Mouse (Mus musculus) MEL (cell line): Measurements from ENCODE around the gene Atxn2. TPM values are rescaled to one million over a fixed set of nuclear protein-coding genes. Genes with fewer than 3 reads are reported as not detected.

Experiments
- DNase-seq: peaks from one replicate; pipeline ENCODE4 v3.0.0; 2011; ENCODE audit warnings: low read depth, low spot score
- H3K27ac ChIP-seq: 2 replicates; pipeline ENCODE4 v1.5.1; 2012; ENCODE audit warnings: low read depth, mild to moderate bottlenecking, control low read depth, low read length, moderate library complexity; ENCODE audit not compliant: control insufficient read depth
- H3K27me3 ChIP-seq, 2 experiments: fragments of 150-350 bp in 1 of 2; sonication (generic) in 1 of 2; 2 replicates each; pipeline ENCODE4 v1.6.1; 2012; ENCODE audit warnings: low read length in 2 of 2, mild to moderate bottlenecking in 2 of 2, improper control_type of control experiment in 1 of 2, moderate library complexity in 1 of 2; ENCODE audit not compliant: insufficient read depth in 2 of 2, control insufficient read depth in 1 of 2
- H3K36me3 ChIP-seq, 2 experiments: 2 replicates each; pipeline ENCODE4 v1.6.1; 2012 to 2014; ENCODE audit warnings: low read length in 2 of 2, improper control_type of control experiment in 1 of 2, inconsistent platforms in 1 of 2, mild to moderate bottlenecking in 1 of 2; ENCODE audit not compliant: insufficient read depth in 2 of 2, control insufficient read depth in 1 of 2
- H3K4me1 ChIP-seq, 2 experiments: fragments of 150-350 bp in 1 of 2; sonication (generic) in 1 of 2; 2 replicates each; pipeline ENCODE4 v1.6.1; 2012; ENCODE audit warnings: low read length in 2 of 2, improper control_type of control experiment in 1 of 2, mild to moderate bottlenecking in 1 of 2; ENCODE audit not compliant: insufficient read depth in 2 of 2, control insufficient read depth in 1 of 2
- H3K4me3 ChIP-seq, 2 experiments: fragments of 150-350 bp in 1 of 2; sonication (generic) in 1 of 2; 2 replicates each; pipeline ENCODE4 v1.5.1; 2012; ENCODE audit warnings: low read depth in 2 of 2, low read length in 2 of 2, mild to moderate bottlenecking in 2 of 2, moderate library complexity in 2 of 2, control low read depth in 1 of 2, improper control_type of control experiment in 1 of 2; ENCODE audit not compliant: control insufficient read depth in 1 of 2, insufficient read depth in 1 of 2
- H3K79me2 ChIP-seq: 2 replicates; pipeline ENCODE4 v1.6.1; 2012; ENCODE audit warnings: mild to moderate bottlenecking, low read length, moderate library complexity; ENCODE audit not compliant: control insufficient read depth, poor library complexity, insufficient read depth
- H3K9ac ChIP-seq: 2 replicates; pipeline ENCODE4 v1.6.1; 2012; ENCODE audit warnings: low read depth, mild to moderate bottlenecking, control low read depth, low read length, moderate library complexity; ENCODE audit not compliant: control insufficient read depth, poor library complexity, severe bottlenecking
- H3K9me3 ChIP-seq: fragments of 150-350 bp; sonication (generic); replicated peaks from 2 replicates; pipeline ENCODE4 v1.6.1; 2012; ENCODE audit warnings: mild to moderate bottlenecking, low read length, improper control_type of control experiment, moderate library complexity; ENCODE audit not compliant: insufficient read depth
- BHLHE40 ChIP-seq: IDR thresholded peaks from 2 replicates; pipeline ENCODE4 v1.6.1; 2012; ENCODE audit warnings: low read depth, mild to moderate bottlenecking, inconsistent platforms, low read length, improper control_type of control experiment, borderline replicate concordance
- CHD1 ChIP-seq: IDR thresholded peaks from 2 replicates; pipeline ENCODE4 v1.6.1; 2012; ENCODE audit warnings: low read depth, mild to moderate bottlenecking, inconsistent platforms, low read length, improper control_type of control experiment
- CTCF ChIP-seq, 3 experiments: IDR thresholded peaks in 2 of 3; conservative IDR thresholded peaks in 1 of 3; 2 replicates each; pipeline ENCODE4 v1.5.1; 2011 to 2012; ENCODE audit warnings: low read length in 3 of 3, low read depth in 2 of 3, mild to moderate bottlenecking in 2 of 3, improper control_type of control experiment in 1 of 3, inconsistent platforms in 1 of 3, mixed read lengths in 1 of 3, moderate library complexity in 1 of 3; ENCODE audit not compliant: control insufficient read depth in 1 of 3, insufficient read depth in 1 of 3, poor library complexity in 1 of 3, severe bottlenecking in 1 of 3
- EP300 ChIP-seq, 2 experiments: IDR thresholded peaks; 2 replicates each; pipeline ENCODE4 v1.6.1; 2011; ENCODE audit warnings: improper control_type of control experiment in 2 of 2, low read length in 2 of 2, low read depth in 1 of 2, mild to moderate bottlenecking in 1 of 2
- ETS1 ChIP-seq: IDR thresholded peaks from 2 replicates; pipeline ENCODE4 v1.6.1; 2012; ENCODE audit warnings: low read depth, mild to moderate bottlenecking, inconsistent platforms, low read length, improper control_type of control experiment, moderate library complexity
- GABPA ChIP-seq: IDR thresholded peaks from 2 replicates; pipeline ENCODE4 v1.6.1; 2012; ENCODE audit warnings: low read depth, mild to moderate bottlenecking, inconsistent platforms, low read length, improper control_type of control experiment, moderate library complexity
- GATA1 ChIP-seq: IDR thresholded peaks from 2 replicates; pipeline ENCODE4 v1.6.1; 2011; ENCODE audit warnings: low read depth, low read length, improper control_type of control experiment
- HCFC1 ChIP-seq: IDR thresholded peaks from 2 replicates; pipeline ENCODE4 v1.6.1; 2012; ENCODE audit warnings: low read depth, mild to moderate bottlenecking, inconsistent platforms, low read length, improper control_type of control experiment, moderate library complexity
- JUND ChIP-seq: IDR thresholded peaks from 2 replicates; pipeline ENCODE4 v1.6.1; 2011; ENCODE audit warnings: low read depth, mild to moderate bottlenecking, improper control_type of control experiment, low read length
- KAT2A ChIP-seq: conservative IDR thresholded peaks from 2 replicates; pipeline ENCODE4 v1.6.1; 2012; ENCODE audit warnings: low read depth, low read length, improper control_type of control experiment, inconsistent platforms
- MAFK ChIP-seq: IDR thresholded peaks from 2 replicates; pipeline ENCODE4 v1.6.1; 2011; ENCODE audit warnings: low read depth, mild to moderate bottlenecking, low read length, improper control_type of control experiment, borderline replicate concordance
- MAX ChIP-seq: IDR thresholded peaks from 2 replicates; pipeline ENCODE4 v1.6.1; 2011; ENCODE audit warnings: low read length, improper control_type of control experiment
- MAZ ChIP-seq: IDR thresholded peaks from 2 replicates; pipeline ENCODE4 v1.6.1; 2012; ENCODE audit warnings: low read depth, mild to moderate bottlenecking, inconsistent platforms, low read length, improper control_type of control experiment
- MEF2A ChIP-seq: IDR thresholded peaks from 2 replicates; pipeline ENCODE4 v1.6.1; 2014; ENCODE audit warnings: low read depth, mild to moderate bottlenecking, inconsistent platforms, low read length, improper control_type of control experiment; ENCODE audit not compliant: poor library complexity, insufficient replicate concordance, severe bottlenecking; ENCODE audit errors: extremely low read depth
- MXI1 ChIP-seq: IDR thresholded peaks from 2 replicates; pipeline ENCODE4 v1.6.1; 2011; ENCODE audit warnings: mild to moderate bottlenecking, low read depth, low read length, improper control_type of control experiment
- MYB ChIP-seq: IDR thresholded peaks from 2 replicates; pipeline ENCODE4 v1.6.1; 2011; ENCODE audit warnings: mild to moderate bottlenecking, low read depth, low read length, improper control_type of control experiment
- MYC ChIP-seq: IDR thresholded peaks from 2 replicates; pipeline ENCODE4 v1.6.1; 2011; ENCODE audit warnings: low read depth, mild to moderate bottlenecking, low read length, improper control_type of control experiment, moderate library complexity
- NELFE ChIP-seq: IDR thresholded peaks from 2 replicates; pipeline ENCODE4 v1.6.1; 2011; ENCODE audit warnings: low read depth, low read length, improper control_type of control experiment
- NRF1 ChIP-seq: IDR thresholded peaks from 2 replicates; pipeline ENCODE4 v1.6.1; 2014; ENCODE audit warnings: low read depth, mild to moderate bottlenecking, inconsistent platforms, low read length, improper control_type of control experiment, moderate library complexity; ENCODE audit not compliant: poor library complexity, insufficient read depth, severe bottlenecking
- POLR2A ChIP-seq, 2 experiments: IDR thresholded peaks; 2 replicates each; pipeline ENCODE4 v1.6.1; 2011 to 2012; ENCODE audit warnings: low read length in 2 of 2, mild to moderate bottlenecking in 2 of 2, control low read depth in 1 of 2, improper control_type of control experiment in 1 of 2, low read depth in 1 of 2, moderate library complexity in 1 of 2; ENCODE audit not compliant: control insufficient read depth in 1 of 2, insufficient read depth in 1 of 2, poor library complexity in 1 of 2
- POLR2AphosphoS2 ChIP-seq: IDR thresholded peaks from 2 replicates; pipeline ENCODE4 v1.6.1; 2011; ENCODE audit warnings: low read length, improper control_type of control experiment
- POLR2AphosphoS5 ChIP-seq: IDR thresholded peaks from 2 replicates; pipeline ENCODE4 v1.6.1; 2012; ENCODE audit warnings: low read depth, borderline replicate concordance, mild to moderate bottlenecking, inconsistent platforms, low read length, moderate library complexity, mixed read lengths
- RAD21 ChIP-seq: IDR thresholded peaks from 2 replicates; pipeline ENCODE4 v1.6.1; 2011; ENCODE audit warnings: mild to moderate bottlenecking, low read depth, low read length, improper control_type of control experiment
- RCOR1 ChIP-seq: IDR thresholded peaks from 2 replicates; pipeline ENCODE4 v1.6.1; 2012; ENCODE audit warnings: low read depth, mild to moderate bottlenecking, inconsistent platforms, low read length, improper control_type of control experiment
- SMC3 ChIP-seq: IDR thresholded peaks from 2 replicates; pipeline ENCODE4 v1.6.1; 2011; ENCODE audit warnings: low read depth, low read length, improper control_type of control experiment
- TAL1 ChIP-seq: IDR thresholded peaks from 2 replicates; pipeline ENCODE4 v1.6.1; 2012; ENCODE audit warnings: mild to moderate bottlenecking, inconsistent platforms, low read length, moderate library complexity, mixed read lengths
- TBP ChIP-seq: IDR thresholded peaks from 2 replicates; pipeline ENCODE4 v1.8.0; 2011; ENCODE audit warnings: low read depth, low read length, improper control_type of control experiment
- TCF12 ChIP-seq: IDR thresholded peaks from 2 replicates; pipeline ENCODE4 v1.6.1; 2014; ENCODE audit warnings: low read depth, mild to moderate bottlenecking, inconsistent platforms, low read length, improper control_type of control experiment, moderate library complexity
- UBTF ChIP-seq: IDR thresholded peaks from 2 replicates; pipeline ENCODE4 v1.6.1; 2012; ENCODE audit warnings: low read depth, mild to moderate bottlenecking, inconsistent platforms, low read length, improper control_type of control experiment, moderate library complexity, borderline replicate concordance; ENCODE audit not compliant: insufficient read depth
- USF1 ChIP-seq: IDR thresholded peaks from 2 replicates; pipeline ENCODE4 v1.6.1; 2014; ENCODE audit warnings: low read depth, mild to moderate bottlenecking, inconsistent platforms, low read length, improper control_type of control experiment, moderate library complexity
- USF2 ChIP-seq, 2 experiments: IDR thresholded peaks; 2 replicates each; pipeline ENCODE4 v1.6.1; 2011 to 2012; ENCODE audit warnings: improper control_type of control experiment in 2 of 2, low read length in 2 of 2, borderline replicate concordance in 1 of 2, inconsistent platforms in 1 of 2, low read depth in 1 of 2, mild to moderate bottlenecking in 1 of 2; ENCODE audit not compliant: insufficient read depth in 1 of 2
- ZC3H11A ChIP-seq: IDR thresholded peaks from 2 replicates; pipeline ENCODE4 v1.6.1; 2012; ENCODE audit warnings: low read depth, mild to moderate bottlenecking, inconsistent platforms, low read length, improper control_type of control experiment
- ZKSCAN1 ChIP-seq: IDR thresholded peaks from 2 replicates; pipeline ENCODE4 v1.6.1; 2012; ENCODE audit warnings: low read depth, mild to moderate bottlenecking, inconsistent platforms, low read length, improper control_type of control experiment, moderate library complexity
- ZMIZ1 ChIP-seq: IDR thresholded peaks from 2 replicates; pipeline ENCODE4 v1.6.1; 2012; ENCODE audit warnings: low read depth, mild to moderate bottlenecking, inconsistent platforms, low read length, improper control_type of control experiment, moderate library complexity
- ZNF384 ChIP-seq: IDR thresholded peaks from 2 replicates; pipeline ENCODE4 v1.6.1; 2012; ENCODE audit warnings: low read depth, mild to moderate bottlenecking, inconsistent platforms, low read length, improper control_type of control experiment
- polyA plus RNA-seq, 2 experiments: library from polyadenylated mRNA; stranded (reverse) in 1 of 2; unstranded in 1 of 2; fragments of >175 nt in 1 of 2; fragments of >200 nt in 1 of 2; gene quantifications; 2 replicates each; pipeline versions ENCODE4 v1.2.1 to v1.2.4; 2012; ENCODE audit warnings: low replicate concordance in 2 of 2, low read depth in 1 of 2; ENCODE audit not compliant: insufficient read length in 2 of 2, insufficient read depth in 1 of 2, missing spikeins in 1 of 2
- total RNA-seq: library from RNA; depleted of rRNA; stranded (reverse); fragments of 300-350 nt; gene quantifications from 2 replicates; pipeline ENCODE4 v1.2.3, GENCODE M21; 2012

Gene Atxn2
- total and polyA plus RNA-seq, 3 experiments, result 16.3 to 476 (median 85.4) TPM

DNA sequence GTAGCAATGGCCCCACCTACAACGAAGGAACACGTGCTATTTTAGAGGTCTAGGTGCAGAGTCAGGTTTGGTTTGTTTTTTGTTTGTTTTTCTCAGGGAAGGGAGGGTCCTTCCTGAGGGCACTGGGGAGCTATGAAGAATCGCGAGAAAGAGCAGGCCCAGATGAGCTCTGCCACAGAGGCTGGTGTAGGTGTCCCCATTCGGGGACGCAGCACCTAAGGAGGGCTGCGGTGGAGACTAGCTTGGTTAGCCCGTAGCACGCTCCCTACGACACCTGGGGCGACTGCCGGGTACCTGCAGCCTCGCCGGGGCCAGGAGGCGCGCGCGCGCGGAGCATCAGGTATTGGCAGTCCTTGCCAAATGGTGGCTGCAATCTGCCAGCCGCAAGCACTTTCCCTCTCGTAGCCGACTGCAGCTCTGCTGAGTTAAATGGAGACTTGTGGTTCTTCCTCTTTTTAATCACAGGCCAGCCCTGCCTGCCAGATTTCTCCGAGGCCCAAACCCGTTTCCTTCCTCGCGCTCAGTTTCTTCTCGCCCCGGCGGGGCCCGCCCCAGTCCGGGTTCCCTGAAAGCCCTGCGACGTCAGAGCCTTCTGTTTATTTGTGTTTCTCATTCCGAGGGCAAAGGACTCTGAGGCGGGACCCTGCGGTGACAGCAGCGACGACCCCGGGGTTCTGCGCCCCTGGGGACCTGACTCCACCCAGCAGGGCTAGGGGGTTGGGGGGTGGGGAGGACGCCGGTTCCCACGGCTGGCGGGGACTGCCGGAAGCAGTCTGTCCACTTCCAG is 127.4 kb downstream of the Atxn2 start:
- DNase-seq, result peak; percentile 90
- peaks cover 0 to 28% of the 10 kb centered on the region in 2 experiments; a peak in 3 of 4 replicates for H3K4me1 ChIP-seq
- H3K27ac ChIP-seq, result peak overlapping the region; percentile 84
- no peaks in the 10 kb centered on the region for H3K9me3 ChIP-seq
- peak overlapping the region; percentile 64 to 96 for H3K4me3 ChIP-seq
- peaks cover 0 to 22% of the 10 kb centered on the region in 2 experiments; a peak in 2 of 4 replicates for H3K36me3 ChIP-seq
- H3K9ac ChIP-seq, result peak overlapping the region; percentile 79
- H3K79me2 ChIP-seq, result peaks cover 33% of the 10 kb centered on the region
- H3K27me3 ChIP-seq, result no peaks in the 10 kb centered on the region
- no peak for TF ChIP-seq MAZ
- no peak for TF ChIP-seq POLR2AphosphoS5
- TF ChIP-seq HCFC1, result no peak
- no peak for TF ChIP-seq JUND
- peak; percentile 29; the same call in 1 of the 2 replicates for TF ChIP-seq TCF12
- no peak for TF ChIP-seq TBP
- no peak for TF ChIP-seq ZKSCAN1
- no peak for TF ChIP-seq USF1
- TF ChIP-seq NRF1, result no peak
- TF ChIP-seq MXI1, result peak; percentile 79; the same call in 1 of the 2 replicates
- no peak for TF ChIP-seq SMC3
- peak; percentile 34; the same call in 1 of the 2 replicates for TF ChIP-seq NELFE
- peak; percentile 30 to 58; a peak in 2 of 4 replicates for TF ChIP-seq POLR2A (IDR thresholded peaks at IDR 0.05; ENCODE audit: control insufficient read depth in 1 of 2, insufficient read depth in 1 of 2, low read depth in 1 of 2, low read length in 2 of 2, poor library complexity in 1 of 2)
- TF ChIP-seq ZNF384, result no peak
- TF ChIP-seq GABPA, result no peak
- TF ChIP-seq MYB, result no peak
- no peak for TF ChIP-seq BHLHE40
- peak in 1 of 2 experiments; percentile 20; a peak in 2 of 4 replicates for TF ChIP-seq EP300 (IDR thresholded peaks at IDR 0.05; ENCODE audit: low read depth in 1 of 2, low read length in 2 of 2)
- TF ChIP-seq UBTF, result peak; percentile 86
- no peak for TF ChIP-seq RAD21
- TF ChIP-seq POLR2AphosphoS2, result no peak
- peak; percentile 61 for TF ChIP-seq MAX
- TF ChIP-seq CTCF (IDR thresholded peaks at IDR 0.05 in 2 of 3, conservative IDR thresholded peaks at IDR 0.05 in 1 of 3; ENCODE audit: control insufficient read depth in 1 of 3, insufficient read depth in 1 of 3, low read depth in 2 of 3, low read length in 3 of 3, poor library complexity in 1 of 3, severe bottlenecking in 1 of 3), result no peak
- TF ChIP-seq ZMIZ1, result no peak
- peak; percentile 98 for TF ChIP-seq RCOR1
- peak; percentile 26; the same call in 1 of the 2 replicates for TF ChIP-seq MYC
- peak; percentile 55; the same call in 1 of the 2 replicates for TF ChIP-seq ETS1
- no peak for TF ChIP-seq CHD1
- no peak for TF ChIP-seq MAFK
- TF ChIP-seq TAL1, result peak; percentile 46
- TF ChIP-seq GATA1, result no peak
- TF ChIP-seq MEF2A, result no peak
- TF ChIP-seq KAT2A, result no peak
- no peak for TF ChIP-seq ZC3H11A
- no peak for TF ChIP-seq USF2 (IDR thresholded peaks at IDR 0.05; ENCODE audit: borderline replicate concordance in 1 of 2, insufficient read depth in 1 of 2, low read depth in 1 of 2, low read length in 2 of 2)
